Mouse (Mus musculus) hindbrain, embryonic 10.5 days (tissue): ENCODE measurements around the gene Pex26. TPM values are rescaled to one million over a fixed set of nuclear protein-coding genes. Genes with fewer than 3 reads are reported as not detected.

Experiments used
- DNase-seq: peaks from one replicate; pipeline ENCODE4 v3.0.0-alpha.2; 2017; ENCODE audit warnings: low spot score
- H3K27ac ChIP-seq: fragments of 300-500 bp; sonication (generic); 2 replicates; pipeline ENCODE4 v1.5.1; 2016; ENCODE audit warnings: mild to moderate bottlenecking, moderate library complexity
- H3K27me3 ChIP-seq: fragments of 300-500 bp; sonication (generic); 2 replicates; pipeline ENCODE4 v1.6.1; 2016; ENCODE audit warnings: mild to moderate bottlenecking; ENCODE audit not compliant: poor library complexity, insufficient read depth, severe bottlenecking
- H3K36me3 ChIP-seq: fragments of 300-500 bp; sonication (generic); 2 replicates; pipeline ENCODE4 v1.6.1; 2016; ENCODE audit warnings: mild to moderate bottlenecking, moderate library complexity
- H3K4me1 ChIP-seq: fragments of 300-500 bp; sonication (generic); replicated peaks from 2 replicates; pipeline ENCODE4 v1.6.1; 2016; ENCODE audit warnings: mild to moderate bottlenecking
- H3K4me3 ChIP-seq: fragments of 300-500 bp; sonication (generic); 2 replicates; pipeline ENCODE4 v1.5.1; 2016; ENCODE audit warnings: mild to moderate bottlenecking, moderate library complexity
- H3K9me3 ChIP-seq: fragments of 300-500 bp; sonication (generic); 2 replicates; pipeline ENCODE4 v1.6.1; 2016; ENCODE audit warnings: mild to moderate bottlenecking, moderate library complexity
- WGBS: fragments of 180-500 bp; shearing (Covaris S2); methylation state at CpG from one replicate; pipeline ENCODE4 v1.1.7; 2016; 5-methylcytosine and 5-hydroxymethylcytosine counted together
- polyA plus RNA-seq: library from polyadenylated mRNA; unstranded; fragments of >200 nt; fragmentation: Nextera tagmentation; extraction: Ambion mirVana; gene quantifications from 2 replicates; pipeline ENCODE4 v1.2.1, GENCODE M21; 2016

The Pex26 gene
- polyA plus RNA-seq, 1 experiment from 2014 or later = 10.1 TPM

DNA sequence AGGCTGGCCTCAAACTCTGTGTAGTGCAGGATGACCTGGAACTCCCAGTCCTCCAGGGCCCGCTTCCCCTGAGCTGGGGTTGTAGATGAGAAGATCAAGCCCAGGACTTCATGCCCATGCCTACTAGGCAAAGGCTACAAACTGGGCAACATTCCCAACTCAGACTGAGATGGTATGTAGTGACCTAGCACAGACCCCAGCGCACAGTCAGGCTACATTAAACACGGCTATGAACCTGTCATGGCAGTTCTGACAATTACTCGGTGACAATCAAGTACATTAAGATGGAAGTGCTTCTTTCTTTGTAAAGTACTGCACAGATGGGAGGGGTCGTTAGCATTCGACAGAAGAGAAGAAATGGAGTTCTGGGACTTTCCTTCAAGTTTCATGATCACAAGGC is 8.7 kb upstream of the Pex26 start:
- no peak for DNase-seq
- 93% methylated on average over 6 of the region's 6 CpGs for WGBS
- H3K9me3 ChIP-seq = no peaks in the 10 kb centered on the region
- no peak overlapping the region for H3K27ac ChIP-seq
- H3K27me3 ChIP-seq = no peaks in the 10 kb centered on the region
- H3K4me3 ChIP-seq = no peak overlapping the region
- H3K4me1 ChIP-seq = peaks cover 13% of the 10 kb centered on the region
- H3K36me3 ChIP-seq = no peaks in the 10 kb centered on the region

- H3K27me3 ChIP-seq = no peaks in the 10 kb centered on the region
- H3K27ac ChIP-seq = peak overlapping the region; percentile 40; the same call in 1 of the 2 replicates
- DNase-seq = no peak
- H3K36me3 ChIP-seq = no peaks in the 10 kb centered on the region
- no peaks in the 10 kb centered on the region for H3K9me3 ChIP-seq
- 64% methylated on average over 14 of the region's 14 CpGs for WGBS
- H3K4me1 ChIP-seq = peaks cover 13% of the 10 kb centered on the region
- H3K4me3 ChIP-seq = no peak overlapping the region
These were observed 7.3 kb upstream of the Pex26 start for GRCm38 (mm10) chr6:121176011-121176730.

GRCm38 (mm10) chr6:121176731-121177098 is 6.8 kb upstream of the Pex26 start:
- no peaks in the 10 kb centered on the region for H3K36me3 ChIP-seq
- 0 out of 2 replicates have a peak overlapping the region, but pooled peaks have one; percentile 40 for H3K27ac ChIP-seq
- no peaks in the 10 kb centered on the region for H3K27me3 ChIP-seq
- no peaks in the 10 kb centered on the region for H3K9me3 ChIP-seq
- WGBS = 85% methylated on average over 4 of the region's 4 CpGs
- H3K4me3 ChIP-seq = no peak overlapping the region
- no peak for DNase-seq
- peaks cover 13% of the 10 kb centered on the region for H3K4me1 ChIP-seq

DNA sequence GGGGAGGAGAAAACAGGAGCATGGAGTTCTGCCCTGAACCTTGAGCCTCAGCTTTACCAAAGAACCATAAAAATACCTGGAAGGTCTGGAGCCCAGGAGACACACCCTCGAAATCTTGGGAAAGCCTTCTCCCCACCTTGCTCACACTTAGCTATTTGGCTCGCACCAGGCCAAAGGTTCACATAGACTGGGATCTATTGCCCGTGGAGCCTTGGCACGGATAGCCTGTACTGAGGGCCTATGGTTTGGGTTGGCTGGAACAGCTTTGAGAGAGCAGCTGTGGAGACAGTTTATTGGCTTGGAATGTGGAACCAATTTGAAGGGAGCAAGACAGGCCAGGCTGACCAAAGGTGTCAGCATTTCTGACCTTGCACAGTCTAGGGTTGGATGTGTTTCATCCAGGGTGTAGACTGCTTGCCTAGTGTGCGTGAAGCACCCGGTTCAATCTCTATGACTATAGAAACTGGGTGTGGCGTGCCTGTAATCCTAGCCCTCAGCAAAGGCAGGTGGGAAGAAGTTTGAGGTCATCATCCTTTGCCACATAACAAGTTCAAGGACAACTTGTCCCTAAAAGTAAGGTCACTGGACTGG is 6.3 kb upstream of the Pex26 start:
- no peaks in the 10 kb centered on the region for H3K27me3 ChIP-seq
- no peaks in the 10 kb centered on the region for H3K9me3 ChIP-seq
- H3K4me1 ChIP-seq = peaks cover 13% of the 10 kb centered on the region
- no peaks in the 10 kb centered on the region for H3K36me3 ChIP-seq
- 88% methylated on average over 7 of the region's 7 CpGs for WGBS
- H3K4me3 ChIP-seq = no peak overlapping the region
- no peak for DNase-seq
- no peak overlapping the region for H3K27ac ChIP-seq

DNA sequence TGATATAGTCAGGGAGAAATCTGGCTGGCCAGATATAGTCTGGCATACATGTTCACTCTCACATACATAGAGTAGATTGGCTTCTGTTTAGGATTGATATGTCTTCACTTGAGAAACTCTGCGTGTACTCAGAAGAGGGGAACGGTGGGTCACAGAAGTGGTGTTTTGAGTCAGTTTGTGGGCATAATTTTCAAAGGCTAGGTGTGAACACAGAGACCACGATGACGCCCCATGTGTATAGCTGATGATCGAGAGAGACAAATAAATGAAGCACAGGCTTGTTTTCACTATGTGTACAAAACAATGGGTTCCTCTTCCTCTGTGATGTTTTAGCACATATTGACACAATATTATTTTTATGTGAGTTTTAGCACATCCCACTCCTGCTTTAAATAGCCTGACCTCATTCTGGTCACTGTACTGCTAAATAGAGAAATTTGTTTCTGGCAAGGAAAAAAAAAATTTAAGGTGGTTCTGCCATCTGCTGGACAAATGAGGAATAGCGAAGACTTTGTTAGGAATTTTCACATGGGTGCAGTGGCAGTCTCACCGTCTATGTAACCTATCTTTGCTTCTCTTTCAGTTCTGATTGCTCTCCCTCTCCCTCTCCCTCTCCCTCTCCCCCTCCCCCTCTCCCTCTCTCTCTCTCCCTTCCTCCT is 4.6 kb upstream of the Pex26 start:
- DNase-seq = peak; percentile 48
- Histone ChIP-seq H3K9me3 (no peaks in the 10 kb centered on the region), H3K4me1 (peaks cover 18% of the 10 kb centered on the region), H3K27me3 (no peaks in the 10 kb centered on the region), H3K36me3 (no peaks in the 10 kb centered on the region), H3K4me3 (no peak overlapping the region), H3K27ac (0 out of 2 replicates have a peak overlapping the region, but pooled peaks have one; percentile 45)
- WGBS = 61% methylated on average over 7 of the region's 7 CpGs

DNA sequence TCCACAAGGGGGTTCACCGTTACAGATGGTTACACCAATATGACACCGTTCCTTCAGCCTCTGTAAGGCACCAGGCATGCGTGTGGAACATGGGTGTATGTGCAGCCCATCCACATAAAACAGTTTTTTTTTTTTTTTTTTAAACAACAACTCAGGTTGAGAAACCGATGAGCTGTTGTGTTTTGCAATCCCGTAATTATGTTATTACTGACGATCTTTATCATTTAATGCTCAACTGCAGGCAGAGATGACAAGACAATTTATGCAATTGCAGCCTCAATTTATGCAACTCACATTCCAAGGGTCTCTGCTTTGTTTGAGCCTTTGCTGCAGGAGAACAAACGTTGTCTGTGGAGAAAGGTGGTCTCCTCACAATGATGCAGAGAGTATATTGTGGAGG is 3.6 kb upstream of the Pex26 start:
- Histone ChIP-seq H3K27ac (no peak overlapping the region), H3K27me3 (no peaks in the 10 kb centered on the region), H3K4me3 (no peak overlapping the region), H3K36me3 (no peaks in the 10 kb centered on the region), H3K9me3 (no peaks in the 10 kb centered on the region), H3K4me1 (peaks cover 28% of the 10 kb centered on the region)
- 70% methylated on average over 7 of the region's 7 CpGs for WGBS
- DNase-seq = no peak

DNA sequence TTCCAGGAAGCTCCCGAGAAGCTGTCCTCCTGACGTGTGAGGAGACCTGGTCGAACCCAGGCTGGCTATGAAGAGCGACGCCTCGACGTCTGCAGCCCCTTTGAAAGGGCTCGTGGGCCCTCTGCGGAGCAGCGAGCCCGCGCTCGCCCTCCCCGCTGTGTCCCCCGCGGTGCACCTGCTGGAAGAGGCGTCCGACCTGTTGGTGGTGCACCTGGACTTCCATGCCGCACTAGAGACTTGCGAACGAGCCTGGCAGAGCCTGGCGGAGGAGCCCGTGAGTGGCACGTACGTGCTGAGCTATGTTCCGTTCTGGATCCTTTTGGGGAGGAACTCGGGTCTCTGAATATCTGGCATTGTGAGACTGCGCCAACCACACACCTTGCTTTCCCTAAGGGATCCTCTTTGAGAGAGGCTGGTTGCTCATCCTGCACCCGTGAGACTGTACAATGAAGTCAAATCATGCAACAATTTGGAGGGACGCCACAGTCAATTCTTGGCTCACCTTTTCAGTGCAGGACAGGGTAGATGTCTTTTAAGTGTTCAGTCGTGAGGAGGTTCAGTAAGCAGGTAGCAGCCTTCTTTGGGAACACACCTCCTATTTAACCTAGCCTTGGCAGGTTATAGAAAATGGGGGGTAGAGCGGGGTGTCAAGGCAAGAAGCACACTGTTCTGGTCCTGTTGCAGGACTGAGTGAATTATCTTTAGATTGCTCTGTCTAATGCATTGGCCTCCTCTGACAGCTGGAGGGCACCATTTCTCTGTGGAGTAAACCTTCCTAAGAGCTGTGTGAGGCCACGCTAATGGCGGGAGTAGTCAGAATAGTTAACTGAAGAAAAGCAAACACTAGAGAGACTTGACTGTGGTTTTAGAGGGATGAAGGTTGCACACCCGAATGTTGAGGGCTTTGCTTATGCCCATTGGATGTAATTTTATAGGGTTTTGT is 1.0 kb downstream of the Pex26 start:
- peak; percentile 53 for DNase-seq
- Histone ChIP-seq H3K27me3 (no peaks in the 10 kb centered on the region), H3K9me3 (no peaks in the 10 kb centered on the region), H3K27ac (peak overlapping the region; percentile 87), H3K4me1 (peaks cover 25% of the 10 kb centered on the region), H3K4me3 (peak overlapping the region; percentile 74), H3K36me3 (peaks cover 16% of the 10 kb centered on the region)
- WGBS = 3% methylated on average over 35 of the region's 35 CpGs

GRCm38 (mm10) chr6:121185232-121185631 is 1.8 kb downstream of the Pex26 start:
- H3K36me3 ChIP-seq = peaks cover 21% of the 10 kb centered on the region
- H3K27me3 ChIP-seq = no peaks in the 10 kb centered on the region
- DNase-seq = no peak
- H3K4me3 ChIP-seq = peak overlapping the region; percentile 74; the same call in 1 of the 2 replicates
- peaks cover 25% of the 10 kb centered on the region for H3K4me1 ChIP-seq
- H3K27ac ChIP-seq = no peak overlapping the region
- H3K9me3 ChIP-seq = no peaks in the 10 kb centered on the region
- 91% methylated on average over 8 of the region's 8 CpGs for WGBS

DNA sequence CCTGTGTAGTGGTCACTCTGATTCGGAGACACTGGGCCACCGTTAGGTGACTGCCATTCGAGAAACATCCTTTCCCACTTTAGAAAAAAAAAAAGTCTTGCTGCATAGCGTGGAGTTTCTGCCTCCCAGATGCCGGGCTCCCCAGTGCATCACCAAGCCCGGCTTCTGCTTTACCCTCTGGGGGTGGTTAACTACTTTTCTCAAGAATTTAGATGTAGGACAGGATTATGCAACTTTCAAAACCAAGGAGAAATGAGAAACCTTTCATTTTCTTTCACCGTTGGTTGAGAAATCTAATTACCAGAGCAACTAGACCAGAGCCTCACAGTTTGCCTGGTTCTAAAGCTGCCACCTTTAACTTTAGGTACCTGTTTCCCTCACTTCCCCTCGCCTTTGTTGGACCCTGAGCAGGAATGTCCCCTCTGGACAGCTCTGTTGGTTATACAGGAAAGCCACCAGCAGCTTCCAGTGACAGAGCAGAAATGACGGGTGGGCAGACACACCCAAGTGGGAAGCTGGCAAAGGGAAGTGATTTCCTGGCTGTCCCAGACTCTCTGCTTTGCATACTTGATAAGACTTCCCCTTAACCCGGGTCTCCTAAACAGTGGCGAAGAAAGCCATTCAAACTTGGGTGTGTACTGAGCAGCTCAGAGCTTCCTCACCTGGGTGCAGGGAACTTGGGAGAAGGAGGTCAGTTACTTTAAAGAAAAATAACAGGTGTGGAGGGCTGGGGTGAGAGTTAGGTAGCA is 8.0 kb downstream of the Pex26 start:
- 86% methylated on average over 11 of the region's 11 CpGs for WGBS
- DNase-seq = no peak
- Histone ChIP-seq H3K36me3 (peaks cover 66% of the 10 kb centered on the region), H3K4me3 (no peak overlapping the region), H3K27me3 (no peaks in the 10 kb centered on the region), H3K4me1 (peaks cover 16% of the 10 kb centered on the region), H3K9me3 (no peaks in the 10 kb centered on the region), H3K27ac (no peak overlapping the region)

GRCm38 (mm10) chr6:121194061-121194955 is 10.8 kb downstream of the Pex26 start:
- no peaks in the 10 kb centered on the region for H3K9me3 ChIP-seq
- DNase-seq = no peak
- H3K27ac ChIP-seq = peak overlapping the region; percentile 9; the same call in 1 of the 2 replicates
- peaks cover 52% of the 10 kb centered on the region for H3K36me3 ChIP-seq
- peaks cover 16% of the 10 kb centered on the region for H3K4me1 ChIP-seq
- no peaks in the 10 kb centered on the region for H3K27me3 ChIP-seq
- H3K4me3 ChIP-seq = no peak overlapping the region
- 39% methylated on average over 13 of the region's 13 CpGs for WGBS

DNA sequence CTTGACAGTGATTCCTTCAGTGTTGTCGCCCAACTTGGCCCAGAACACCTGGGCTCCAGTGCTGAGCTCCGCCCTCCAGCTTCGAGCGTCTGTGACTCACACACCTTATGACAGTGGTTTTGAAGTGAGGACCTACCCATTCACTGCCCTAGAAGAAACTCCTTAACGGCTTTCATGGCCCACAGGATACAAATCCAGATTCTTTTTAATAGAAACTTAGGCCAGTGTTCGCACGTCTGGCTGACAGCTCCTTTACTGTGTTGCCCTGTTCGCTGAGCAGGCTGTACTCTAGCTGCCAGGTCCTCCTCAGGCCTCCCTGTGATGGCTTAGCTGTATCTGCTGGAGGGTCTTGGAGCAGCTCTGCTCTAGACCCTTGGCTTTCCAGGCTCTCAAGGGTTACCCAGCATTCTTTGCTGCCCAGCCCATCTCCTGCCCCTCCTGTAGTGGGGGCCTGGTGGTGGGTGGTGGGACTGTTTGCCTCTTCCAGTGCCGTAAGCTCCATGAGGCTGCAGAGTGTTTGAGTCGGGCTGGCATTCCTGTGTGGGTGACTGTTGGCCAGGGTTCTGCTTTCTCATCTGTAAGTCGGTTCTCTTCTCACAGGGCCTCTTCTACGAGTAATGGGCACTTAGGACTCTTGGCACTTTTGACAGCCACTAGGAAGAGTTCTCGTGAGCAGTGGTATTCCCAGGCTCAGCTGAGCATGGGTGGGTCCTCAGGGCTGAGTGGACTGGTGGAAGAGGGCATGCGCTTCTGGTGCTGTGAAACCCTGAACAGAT is 11.7 kb downstream of the Pex26 start:
- Histone ChIP-seq H3K27me3 (no peaks in the 10 kb centered on the region), H3K36me3 (peaks cover 48% of the 10 kb centered on the region), H3K4me1 (peaks cover 16% of the 10 kb centered on the region), H3K4me3 (no peak overlapping the region), H3K27ac (no peak overlapping the region), H3K9me3 (no peaks in the 10 kb centered on the region)
- 87% methylated on average over 14 of the region's 14 CpGs for WGBS
- no peak for DNase-seq
